Mouse (Mus musculus) thymus, postnatal 4 days (tissue): ENCODE measurements at regions not wholly inside any gene's neighbourhood (a gene's known extent, or its start where the extent isn't known, plus 50 kb on each side); places are given as distances from the start of the nearest gene placed in this dataset.
A peak's percentile ranks its signal among the peaks of the same experiment; 100 is the strongest.

Experiments
- DNase-seq: peaks from one replicate; pipeline ENCODE4 v3.0.0; 2021

DNA sequence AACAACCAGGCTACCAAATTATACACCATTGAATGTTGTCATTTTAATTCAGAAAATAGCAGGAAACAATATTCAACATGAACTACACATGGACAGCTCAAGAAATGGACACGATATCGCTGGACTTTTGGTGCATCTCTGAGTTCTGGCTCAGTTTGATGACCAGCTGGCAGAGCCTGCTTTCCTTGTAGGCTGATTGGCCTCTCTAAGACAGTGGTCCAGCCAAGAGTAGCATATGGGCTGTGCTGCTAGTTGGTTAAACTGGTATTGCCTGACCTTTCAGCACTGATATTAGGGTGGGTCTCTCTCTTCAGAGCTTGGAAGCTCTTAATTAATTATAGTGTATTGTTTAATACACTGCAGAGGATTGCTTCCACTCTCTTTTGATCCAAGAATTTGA is 705.8 kb upstream of the Ddx18 start:
- no peak for DNase-seq

DNA sequence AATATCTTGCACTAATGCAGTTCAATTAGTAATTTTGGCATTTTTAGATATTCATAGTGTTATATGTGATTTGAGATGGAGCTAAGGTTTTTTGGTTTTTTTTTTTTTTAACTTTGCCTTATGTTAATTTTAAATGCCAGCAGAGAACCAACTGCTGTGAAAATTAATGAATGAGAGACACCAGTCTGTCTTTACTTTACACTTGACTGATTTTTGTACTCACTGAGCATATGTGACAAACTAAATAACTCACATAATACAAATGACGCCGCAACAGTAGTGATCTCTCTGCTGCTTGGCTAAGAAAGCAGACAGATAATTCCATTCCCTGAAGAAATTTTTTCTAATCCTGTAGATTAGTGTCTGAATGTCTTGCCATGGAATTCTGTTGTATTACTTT is 675.2 kb upstream of the Ddx18 start:
- DNase-seq, result no peak

GRCm38 (mm10) chr1:122241511-122241910 is 673.7 kb upstream of the Ddx18 start:
- DNase-seq, result no peak

DNA sequence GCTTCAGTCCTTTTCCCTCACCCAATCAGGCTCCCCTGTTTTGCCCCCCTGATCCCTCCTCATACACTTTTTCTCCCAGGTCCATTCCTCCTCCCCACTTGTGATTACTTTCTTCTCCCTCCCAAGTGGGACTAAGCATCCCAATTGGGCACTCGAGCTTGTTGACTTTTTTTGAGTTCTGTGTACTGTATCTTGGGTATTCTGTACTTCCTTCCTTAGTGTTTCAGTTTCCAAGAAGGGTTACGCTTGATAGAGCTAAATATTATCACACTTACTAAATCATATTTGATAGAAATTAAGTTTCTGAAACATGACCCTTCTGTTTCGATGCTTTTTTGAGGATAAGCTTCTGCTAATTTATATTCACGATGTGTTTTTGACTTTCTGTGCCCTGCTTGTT is 662.7 kb upstream of the Ddx18 start:
- DNase-seq, result no peak

- DNase-seq, result no peak
Observed at GRCm38 (mm10) chr1:122212484-122212883, 644.7 kb upstream of the Ddx18 start.

DNA sequence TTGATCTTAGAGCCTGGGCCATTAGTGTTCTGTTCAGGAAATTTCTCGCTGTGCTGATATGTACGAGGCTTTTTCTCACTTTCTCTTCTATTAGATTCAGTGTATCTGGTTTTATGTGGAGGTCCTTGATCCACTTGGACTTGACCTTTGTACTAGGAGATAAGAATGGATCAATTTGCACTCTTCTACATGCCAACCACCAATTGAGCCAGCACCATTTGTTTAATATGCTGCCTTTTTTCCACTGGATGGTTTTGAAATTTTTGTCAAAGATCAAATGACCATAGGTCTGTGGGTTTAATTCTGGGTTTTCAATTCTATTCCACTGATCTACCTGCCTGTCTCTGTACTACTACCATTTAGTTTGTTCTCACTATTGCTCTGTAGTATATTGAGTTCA is 640.8 kb upstream of the Ddx18 start:
- no peak for DNase-seq

- peak; percentile 49 for DNase-seq
Observed at GRCm38 (mm10) chr1:122169547-122169946, 601.8 kb upstream of the Ddx18 start.

DNA sequence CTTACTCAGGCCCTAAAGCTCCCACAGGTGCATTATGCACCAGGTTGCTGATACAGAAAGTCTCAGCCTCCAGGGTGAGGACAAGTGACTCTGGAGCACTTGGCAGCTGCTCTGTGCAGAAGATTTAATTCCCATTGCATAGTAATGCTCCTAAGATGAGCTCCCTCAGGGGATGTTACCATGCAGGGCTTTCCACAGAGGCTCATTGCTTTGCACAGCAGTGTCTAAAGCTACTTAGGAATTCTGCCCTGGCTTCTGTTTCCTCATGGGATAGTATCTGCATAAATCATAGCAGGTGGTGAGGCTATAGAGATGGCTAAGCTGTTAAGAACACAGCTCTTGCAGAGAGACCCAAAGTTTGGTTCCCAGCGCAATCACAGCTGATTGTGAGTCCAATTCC is 594.0 kb upstream of the Ddx18 start:
- no peak for DNase-seq

DNA sequence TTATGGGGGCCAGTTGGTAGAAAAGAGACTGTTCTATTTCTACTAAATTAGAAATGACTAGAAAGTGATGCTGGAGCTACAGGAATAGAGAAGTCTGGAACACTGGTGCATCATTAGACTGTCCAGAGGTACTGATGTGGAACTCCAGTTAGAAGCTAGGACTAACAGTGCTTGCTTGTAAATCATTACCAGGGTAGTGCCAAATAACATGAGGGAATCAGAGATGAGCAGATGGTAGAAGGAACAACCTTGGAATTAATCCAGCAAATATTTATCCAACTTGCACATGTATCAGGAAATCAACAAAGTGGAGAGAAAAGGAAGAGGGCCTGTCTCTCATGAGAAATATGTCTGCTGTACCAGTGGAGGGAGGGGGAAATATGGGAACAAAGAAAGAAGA is 573.6 kb upstream of the Ddx18 start:
- no peak for DNase-seq

- no peak for DNase-seq
Observed at GRCm38 (mm10) chr1:122123954-122124353, 556.2 kb upstream of the Ddx18 start.

DNA sequence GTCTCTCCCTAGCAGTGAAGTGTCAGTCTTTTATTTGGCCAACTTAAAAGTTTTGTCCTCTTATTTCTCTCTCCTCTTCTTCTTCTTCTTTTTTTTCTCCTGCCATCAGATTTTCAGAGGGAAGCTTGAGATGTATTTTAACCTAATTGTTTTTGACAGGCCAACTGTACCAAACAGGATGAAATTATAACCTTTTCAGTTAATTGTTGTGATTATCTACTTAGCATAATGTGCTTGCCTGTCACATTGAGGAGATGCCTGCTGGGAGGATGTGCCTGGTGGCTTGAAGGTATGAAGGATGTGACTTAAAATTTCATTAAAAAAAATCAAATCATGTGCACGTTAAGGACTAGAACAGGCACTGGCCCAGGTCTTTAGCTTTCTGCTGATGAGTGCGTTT is 527.9 kb upstream of the Ddx18 start:
- DNase-seq, result no peak

DNA sequence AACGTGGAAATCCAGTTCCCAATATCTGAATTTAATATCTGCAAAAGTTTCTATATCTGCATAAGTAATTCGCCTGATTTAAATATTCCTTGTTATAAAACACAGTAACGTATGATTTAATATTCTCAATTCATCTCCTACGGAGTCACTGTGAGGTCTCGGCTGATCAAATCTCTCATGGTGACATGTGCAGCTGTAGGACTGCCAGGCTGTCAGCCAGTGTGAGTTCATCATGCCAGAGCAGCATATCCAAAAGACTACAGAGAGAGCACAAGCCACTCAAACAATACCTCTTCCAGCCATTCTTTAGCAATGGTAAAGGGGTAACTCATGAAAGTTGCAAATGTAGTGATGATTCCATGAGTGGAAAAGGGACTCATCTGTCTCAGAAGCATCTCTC is 514.7 kb upstream of the Ddx18 start:
- DNase-seq, result no peak

DNA sequence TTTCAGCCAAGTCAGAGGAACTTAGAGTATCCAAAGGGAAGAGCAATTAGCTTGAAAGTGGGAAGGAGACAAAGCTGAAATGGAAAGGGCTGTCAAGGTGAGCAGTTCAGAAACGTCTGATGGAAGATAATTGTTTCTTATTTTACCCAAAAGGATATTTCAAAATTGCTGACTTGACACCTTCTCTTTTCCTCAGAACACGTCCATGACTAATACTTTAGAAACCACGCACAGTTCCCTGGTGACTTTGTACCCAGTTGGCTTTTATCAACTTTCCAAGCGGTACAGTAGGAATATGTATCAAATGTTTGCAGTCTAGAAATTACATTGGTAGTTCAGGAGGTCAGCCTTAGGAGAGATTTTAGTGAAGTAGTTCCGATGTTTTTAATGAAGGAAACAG is 508.3 kb upstream of the Ddx18 start:
- DNase-seq, result no peak

DNA sequence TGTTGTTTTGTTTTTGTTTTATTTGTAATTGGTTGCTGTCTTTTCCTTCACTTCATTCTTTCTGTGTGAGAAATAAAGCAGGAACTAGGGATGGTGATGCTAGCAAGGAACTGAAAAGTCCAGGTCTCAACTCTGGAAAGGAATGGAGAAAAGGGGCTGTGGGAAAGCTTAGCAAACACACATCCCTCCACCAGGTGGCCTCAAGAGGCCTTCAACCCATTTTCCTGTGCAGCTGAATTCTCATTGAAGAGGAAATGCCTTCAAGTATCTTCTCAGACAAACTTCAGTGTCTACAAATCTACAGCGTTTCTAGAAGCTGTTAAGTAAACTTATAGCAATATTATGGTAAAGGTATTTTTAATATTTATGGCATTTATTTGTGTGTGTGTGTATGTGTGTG is 487.4 kb upstream of the Ddx18 start:
- peak; percentile 9 for DNase-seq

- no peak for DNase-seq
Observed at GRCm38 (mm10) chr1:122048112-122048725, 480.4 kb upstream of the Ddx18 start.

- DNase-seq, result no peak
Observed at GRCm38 (mm10) chr1:122043896-122044295, 476.1 kb upstream of the Ddx18 start.

DNA sequence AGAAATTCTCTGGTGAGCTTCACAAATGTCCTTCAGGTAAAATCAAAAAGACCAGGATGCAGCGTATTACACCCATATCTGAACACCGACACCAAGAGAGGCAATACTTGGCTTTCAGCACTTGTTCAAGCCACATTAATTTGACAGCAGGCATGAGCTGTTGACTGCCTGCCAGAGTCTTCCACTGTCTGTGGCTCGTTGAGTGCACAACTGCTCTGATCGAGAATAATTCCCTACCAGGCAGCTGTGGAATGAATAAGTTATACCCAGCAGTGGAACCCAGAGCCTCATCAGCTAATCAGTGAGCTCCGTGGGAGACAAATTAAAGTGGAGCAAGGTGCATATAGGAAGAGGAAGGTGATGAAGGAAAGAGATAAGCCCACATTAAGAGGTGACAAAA is 475.3 kb upstream of the Ddx18 start:
- DNase-seq, result no peak

GRCm38 (mm10) chr1:122007749-122008148 is 440.0 kb upstream of the Ddx18 start:
- peak; percentile 15 for DNase-seq

GRCm38 (mm10) chr1:121996461-121996860 is 428.7 kb upstream of the Ddx18 start:
- no peak for DNase-seq

- no peak for DNase-seq
Observed at GRCm38 (mm10) chr1:121990653-121991052, 422.9 kb upstream of the Ddx18 start.

- DNase-seq, result no peak
Observed at GRCm38 (mm10) chr1:121958942-121959341, 391.2 kb upstream of the Ddx18 start.

- DNase-seq, result no peak
Observed at GRCm38 (mm10) chr1:121935911-121936310, 368.1 kb upstream of the Ddx18 start.
